Mouse (Mus musculus): ENCODE data around the gene B4galt5.

B4galt5 gene

GRCm38 (mm10) chr2:167371506-167371905 lies 22.5 kb upstream of the B4galt5 start:
- POLR2A ChIA-PET, result interaction anchor here in 1 of 4 experiments (3.2 kb wide), 1 partner anchor 12 kb away, joined by 13 read pairs; no protein-coding TSS in a partner anchor
- CTCF ChIA-PET, result interaction anchor here in 1 of 4 experiments (0.5 kb wide), 1 partner anchor 97 kb away, joined by 6 read pairs; no protein-coding TSS in a partner anchor

DNA sequence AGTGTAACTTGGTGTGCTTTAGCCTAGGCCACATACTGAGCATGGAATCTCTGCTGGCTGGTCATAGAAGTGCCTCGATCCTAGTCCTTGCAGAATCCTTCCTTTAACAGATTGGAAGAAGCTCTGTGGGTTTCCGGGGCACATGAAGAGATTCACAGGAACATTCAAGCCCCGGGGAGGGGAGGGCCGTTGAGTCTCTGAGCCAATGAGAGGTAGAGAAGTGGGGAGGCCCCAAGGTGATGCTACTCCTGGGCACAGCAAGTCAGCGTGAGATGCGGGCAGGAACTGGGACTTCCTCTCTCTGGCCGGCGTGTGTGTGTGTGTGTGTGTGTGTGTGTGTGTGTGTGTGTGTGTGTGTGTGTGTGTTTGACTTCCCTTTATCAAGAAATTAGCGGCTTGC lies 19.3 kb upstream of the B4galt5 start:
- ChIA-PET POLR2A (interaction anchor here (0.5 to 3.2 kb wide), 30 partner anchors 8 to 305 kb away, joined by 3 to 15 read pairs (median 4); partner anchors contain the start of genes B4galt5 (in 1 of the 4), Slc9a8 (in 1 of the 4) and Znfx1 (in 1 of the 4)), CTCF (interaction anchor here in 3 of 4 experiments (0.6 to 0.7 kb wide), 3 partner anchors 10 to 146 kb away, joined by 3 to 4 read pairs (median 3); no protein-coding TSS in a partner anchor)

DNA sequence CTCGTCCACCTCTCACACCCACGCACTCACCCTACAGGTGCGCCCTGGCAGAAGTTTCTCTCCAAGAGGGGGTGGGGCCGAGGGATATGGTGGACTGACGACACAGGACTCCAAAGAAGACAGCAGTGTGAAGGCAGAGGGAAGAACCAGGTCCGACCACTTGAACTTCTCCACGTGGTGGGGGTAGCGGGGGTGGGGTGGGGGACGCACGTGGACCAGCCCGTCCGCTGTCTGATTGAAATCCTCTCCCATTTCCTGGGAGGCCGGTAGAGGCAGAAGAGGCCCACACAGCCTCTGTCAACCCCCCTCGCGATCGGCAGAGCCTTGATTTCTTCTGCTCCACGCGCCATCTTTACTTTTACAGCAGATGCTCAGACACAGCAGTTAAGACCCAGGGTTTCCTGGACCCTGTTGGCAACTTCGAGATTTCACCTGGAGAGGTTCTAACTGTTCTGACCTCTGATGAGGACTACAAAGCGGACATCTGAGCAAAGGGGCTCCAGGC lies 18.8 kb upstream of the B4galt5 start:
- POLR2A ChIA-PET, result interaction anchor here (0.6 to 3.0 kb wide), 17 partner anchors 9 to 922 kb away, joined by 3 to 15 read pairs (median 4); no protein-coding TSS in a partner anchor
- CTCF ChIA-PET, result interaction anchor here in 3 of 4 experiments (0.6 to 0.7 kb wide), 3 partner anchors 10 to 146 kb away, joined by 3 to 4 read pairs (median 3); no protein-coding TSS in a partner anchor

- CTCF ChIA-PET, result interaction anchor here in 2 of 4 experiments (0.9 to 1.3 kb wide), 5 partner anchors 9 to 52 kb away, joined by 4 to 8 read pairs (median 5); no protein-coding TSS in a partner anchor
- POLR2A ChIA-PET, result interaction anchor here in 3 of 4 experiments (0.6 to 5.2 kb wide), 6 partner anchors 8 to 923 kb away, joined by 3 to 31 read pairs (median 4); no protein-coding TSS in a partner anchor
Measured at GRCm38 (mm10) chr2:167367325-167367724, 18.3 kb upstream of the B4galt5 start.

- POLR2A ChIA-PET, result interaction anchor here in 3 of 4 experiments (0.7 to 5.2 kb wide), 9 partner anchors 10 to 121 kb away, joined by 3 to 31 read pairs (median 10); partner anchors contain the start of gene Slc9a8 (in 1 of the 3)
- CTCF ChIA-PET, result interaction anchor here in 2 of 4 experiments (0.9 to 1.7 kb wide), 3 partner anchors 14 to 54 kb away, joined by 3 to 5 read pairs (median 3); no protein-coding TSS in a partner anchor
Measured at GRCm38 (mm10) chr2:167365063-167365462, 16.1 kb upstream of the B4galt5 start.

DNA sequence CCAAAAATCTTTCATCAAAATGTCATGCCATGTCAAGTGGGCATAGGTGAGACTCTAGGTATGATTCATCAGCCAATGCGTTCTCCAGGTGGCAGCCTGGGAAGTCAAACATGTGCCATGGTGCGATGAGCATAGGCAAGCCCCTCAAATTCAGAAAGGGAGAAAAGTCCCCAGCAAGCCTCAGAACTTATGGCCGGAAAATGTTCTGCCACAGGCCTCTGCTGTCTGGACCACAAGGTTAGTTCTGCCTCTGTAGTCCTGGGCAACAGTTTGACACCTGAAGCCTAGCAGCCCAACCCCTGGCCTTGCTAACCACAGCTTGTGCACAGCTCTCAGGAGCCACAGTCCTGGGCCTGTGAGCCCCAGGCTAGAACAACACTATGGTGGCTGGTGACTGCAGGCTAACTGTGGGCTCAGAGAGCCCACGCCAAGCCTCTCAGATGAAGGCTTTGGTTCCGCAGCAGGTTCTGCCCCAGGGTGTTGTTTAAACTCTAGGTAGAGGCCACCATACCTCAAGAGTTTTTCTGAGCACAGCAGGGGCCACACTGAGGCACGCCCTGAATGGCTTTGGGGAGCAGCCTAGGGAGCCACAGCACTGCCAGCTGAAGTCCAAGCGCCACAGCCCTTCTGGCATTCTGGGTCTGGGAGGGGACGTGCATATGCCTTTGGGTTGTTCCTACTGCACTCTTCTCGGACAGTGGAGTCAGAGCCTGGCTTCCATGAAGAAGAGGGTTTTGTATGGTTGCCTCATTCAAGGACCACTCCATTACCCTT lies 14.5 kb upstream of the B4galt5 start:
- POLR2A ChIA-PET, result interaction anchor here (0.5 to 5.2 kb wide), 19 partner anchors 8 to 61 kb away, joined by 3 to 31 read pairs (median 4); partner anchors contain the start of gene B4galt5 (in 1 of the 4)
- CTCF ChIA-PET, result interaction anchor here in 2 of 4 experiments (0.6 to 1.7 kb wide), 4 partner anchors 15 to 1133 kb away, joined by 3 to 5 read pairs (median 4); no protein-coding TSS in a partner anchor

GRCm38 (mm10) chr2:167358499-167358898 lies 9.5 kb upstream of the B4galt5 start:
- CTCF ChIA-PET, result interaction anchor here in 2 of 4 experiments (0.6 to 0.8 kb wide), 2 partner anchors 8 to 10 kb away, joined by 4 to 6 read pairs; no protein-coding TSS in a partner anchor

DNA sequence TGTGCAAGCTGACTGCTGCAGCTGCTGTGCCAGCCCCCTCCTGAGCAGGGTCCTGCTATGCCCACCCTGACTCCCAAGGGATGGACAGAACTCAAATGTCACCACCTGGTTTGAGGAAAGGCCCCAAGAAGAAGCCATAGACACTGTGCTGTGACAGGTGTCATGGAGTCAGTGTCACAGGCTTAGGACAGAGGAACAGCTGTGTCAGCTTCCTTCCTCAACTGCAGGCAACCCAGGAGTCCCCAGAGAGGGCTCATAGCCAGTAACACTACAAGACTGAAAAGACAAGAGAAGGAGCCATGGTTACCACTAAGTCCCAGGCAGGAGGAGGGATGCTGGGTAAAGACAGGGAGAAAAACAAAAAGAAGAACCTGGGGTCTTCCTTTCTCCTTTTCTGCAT lies 7.9 kb upstream of the B4galt5 start:
- ChIA-PET POLR2A (interaction anchor here in 2 of 4 experiments (0.6 to 4.3 kb wide), 6 partner anchors 8 to 65 kb away, joined by 3 to 31 read pairs (median 4); partner anchors contain the start of gene Slc9a8 (in 1 of the 2)), CTCF (interaction anchor here in 1 of 4 experiments (0.5 to 0.7 kb wide), 2 partner anchors 13 to 249 kb away, joined by 3 to 5 read pairs; no protein-coding TSS in a partner anchor)

More at GRCm38 (mm10) chr2:167358499-167358898, 9.5 kb upstream of the B4galt5 start:
- POLR2A ChIA-PET, result interaction anchor here in 2 of 4 experiments (0.7 to 0.9 kb wide), 7 partner anchors 10 to 661 kb away, joined by 3 to 6 read pairs (median 5); no protein-coding TSS in a partner anchor

DNA sequence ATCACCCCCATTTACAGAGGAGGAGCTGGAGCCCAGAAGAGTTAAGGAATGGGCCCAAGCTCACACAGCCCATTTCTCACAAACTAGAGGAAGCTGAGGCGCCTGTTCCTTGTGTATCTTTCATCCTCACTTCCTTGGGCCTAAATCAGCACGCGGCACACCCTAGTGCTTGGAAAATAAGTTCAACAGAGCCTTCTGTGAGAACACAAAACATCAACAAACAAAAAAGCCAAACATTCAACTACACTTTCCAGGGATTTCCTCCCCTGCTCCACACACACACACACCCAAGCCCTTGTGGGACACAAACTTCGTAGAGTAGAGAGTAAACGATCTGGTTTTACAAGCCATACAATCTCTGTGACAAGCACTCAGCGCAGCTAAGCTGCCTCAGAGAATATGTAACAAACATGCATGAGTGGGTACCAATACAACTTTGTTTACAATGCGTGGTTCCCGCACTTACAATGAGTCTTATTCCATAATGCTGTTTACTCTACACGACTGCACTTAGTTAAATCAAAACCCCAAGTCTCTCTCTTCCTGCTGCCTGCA lies 5.7 kb upstream of the B4galt5 start:
- POLR2A ChIA-PET, result interaction anchor here in 3 of 4 experiments (0.6 to 4.3 kb wide), 13 partner anchors 8 to 1625 kb away, joined by 3 to 31 read pairs (median 4); partner anchors contain the start of gene Znfx1 (in 1 of the 3)
- CTCF ChIA-PET, result interaction anchor here in 1 of 4 experiments (0.6 kb wide), 1 partner anchor 740 kb away, joined by 3 read pairs; no protein-coding TSS in a partner anchor

DNA sequence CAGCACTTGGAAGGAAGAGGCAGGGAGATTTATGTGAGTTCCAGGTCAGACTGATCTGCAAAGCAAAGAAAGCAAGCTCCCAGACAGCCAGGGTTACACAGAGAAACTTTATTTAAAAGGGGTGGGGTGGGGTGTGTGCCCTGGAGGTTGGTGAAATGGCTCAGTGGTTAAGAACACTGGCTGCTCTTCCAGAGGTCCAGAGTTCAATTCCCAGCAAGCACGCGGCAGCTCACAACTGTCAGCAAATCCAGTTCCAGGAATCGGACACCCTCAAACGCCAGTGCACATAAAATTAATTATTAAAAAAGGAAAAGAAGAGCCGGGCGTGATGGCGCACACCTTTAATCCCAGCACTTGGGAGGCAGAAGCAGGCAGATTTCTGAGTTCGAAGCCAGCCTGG lies 5.1 kb upstream of the B4galt5 start:
- CTCF ChIA-PET, result interaction anchor here in 2 of 4 experiments (0.6 kb wide), 2 partner anchors 12 to 739 kb away, joined by 3 read pairs; no protein-coding TSS in a partner anchor
- POLR2A ChIA-PET, result interaction anchor here in 3 of 4 experiments (0.7 to 4.3 kb wide), 7 partner anchors 8 to 68 kb away, joined by 3 to 31 read pairs (median 4); no protein-coding TSS in a partner anchor

GRCm38 (mm10) chr2:167352496-167352895 lies 3.5 kb upstream of the B4galt5 start:
- CTCF ChIA-PET, result interaction anchor here in 1 of 4 experiments (0.8 kb wide), 1 partner anchor 24 kb away, joined by 3 read pairs; no protein-coding TSS in a partner anchor
- POLR2A ChIA-PET, result interaction anchor here in 3 of 4 experiments (0.5 to 4.3 kb wide), 5 partner anchors 10 to 1132 kb away, joined by 3 to 31 read pairs (median 4); no protein-coding TSS in a partner anchor

DNA sequence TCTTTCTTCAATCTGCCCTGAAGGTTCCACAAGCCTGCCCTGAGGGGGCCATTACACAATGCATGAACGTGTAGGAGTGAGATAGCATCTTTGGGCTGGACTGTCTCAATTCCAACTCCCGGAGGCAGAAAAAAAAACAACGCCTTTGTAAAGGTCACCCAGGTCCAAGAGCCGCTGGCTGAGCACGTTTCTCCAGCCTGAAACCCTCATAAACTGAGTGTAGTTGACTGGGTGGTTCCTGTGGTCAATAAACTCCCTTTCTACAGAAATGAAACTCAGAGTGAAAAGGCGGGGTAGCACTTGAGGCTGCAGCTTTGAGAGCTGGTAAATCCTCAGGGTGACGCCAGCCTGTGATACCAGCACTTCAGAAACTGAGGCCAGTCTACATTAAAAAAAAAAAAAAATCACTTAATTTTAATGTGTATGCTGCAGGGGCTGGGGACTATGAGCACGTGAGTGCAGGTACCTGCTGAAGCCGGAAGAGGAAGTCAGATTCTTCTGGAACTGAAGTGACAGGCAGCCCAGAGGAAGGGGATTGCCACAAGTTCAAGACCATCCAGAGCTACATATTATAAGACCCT lies 2.5 kb upstream of the B4galt5 start:
- POLR2A ChIA-PET, result interaction anchor here in 2 of 4 experiments (0.8 to 1.7 kb wide), 3 partner anchors 9 to 72 kb away, joined by 4 to 19 read pairs (median 4); no protein-coding TSS in a partner anchor

DNA sequence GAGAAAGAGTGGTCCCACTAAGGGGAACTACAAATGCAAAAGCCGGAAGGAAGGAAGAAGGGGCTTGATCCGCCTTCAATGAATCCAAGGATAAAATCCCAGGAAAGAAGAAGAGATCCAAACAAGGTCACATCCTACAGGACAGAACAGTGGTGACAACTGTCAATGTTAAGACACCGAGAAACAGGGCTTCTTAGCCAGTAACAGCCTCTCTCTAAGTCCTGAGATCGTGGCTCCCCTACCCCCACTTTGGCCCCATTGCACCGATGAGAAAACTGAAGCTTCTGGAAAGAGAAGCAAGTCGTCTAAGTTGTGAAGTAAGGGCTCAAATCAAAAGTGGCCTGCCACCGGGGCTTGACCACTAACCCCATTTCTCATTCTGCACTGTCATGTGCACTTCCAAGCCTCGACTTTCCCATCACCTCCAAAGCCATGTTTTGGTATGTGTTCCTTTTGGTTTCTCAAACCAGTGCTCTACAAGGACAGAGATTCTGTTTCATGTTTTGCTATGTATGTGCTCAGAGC lies 1.2 kb upstream of the B4galt5 start:
- POLR2A ChIA-PET, result interaction anchor here in 3 of 4 experiments (0.7 to 3.9 kb wide), 8 partner anchors 14 to 188 kb away, joined by 4 to 23 read pairs (median 6); partner anchors contain the start of genes Slc9a8 (in 1 of the 3) and Snai1 (in 1 of the 3)

More for the DNA sequence above, 2.5 kb upstream of the B4galt5 start:
- CTCF ChIA-PET, result interaction anchor here in 2 of 4 experiments (0.5 kb wide), 2 partner anchors 52 to 243 kb away, joined by 3 to 5 read pairs; no protein-coding TSS in a partner anchor

DNA sequence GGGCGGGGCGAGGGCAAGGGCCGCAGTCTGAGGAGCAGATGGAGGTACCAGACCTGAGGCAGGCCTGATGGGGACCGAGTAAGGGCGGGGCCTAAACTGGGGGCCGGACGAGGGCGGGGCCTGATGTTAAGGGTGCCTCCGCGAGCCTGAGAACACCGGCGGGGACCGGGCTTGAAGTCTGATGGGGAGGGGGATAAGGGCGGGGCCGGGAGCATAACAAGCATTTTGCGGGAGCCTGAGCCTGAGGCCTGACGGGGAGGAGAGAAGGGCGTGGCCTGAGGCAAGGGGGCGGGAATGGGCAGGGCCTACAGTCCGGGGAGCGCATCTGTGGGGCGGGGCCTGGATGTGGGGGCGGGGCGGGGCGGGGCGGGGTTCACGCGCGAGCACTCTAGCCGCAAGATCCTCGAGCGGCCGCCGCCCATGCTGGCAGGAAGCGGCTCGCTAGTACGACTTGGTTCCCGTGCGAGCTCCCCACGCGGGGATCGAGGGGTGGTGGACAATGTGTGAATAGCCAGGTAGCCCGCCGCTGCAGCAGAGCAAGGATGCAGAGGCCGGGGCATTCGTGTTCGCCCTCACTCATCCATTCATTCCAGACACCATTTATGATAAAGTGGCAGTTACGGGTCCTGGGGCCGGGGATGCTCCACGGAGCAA lies 427 bp upstream of the B4galt5 start:
- ChIA-PET POLR2A (interaction anchor here in 3 of 4 experiments (0.6 to 3.9 kb wide), 41 partner anchors 9 to 1207 kb away, joined by 3 to 23 read pairs (median 4); partner anchors contain the start of genes Slc9a8 (in 2 of the 3), Snai1 (in 2 of the 3) and Znfx1 (in 1 of the 3)), CTCF (interaction anchor here in 2 of 4 experiments (0.6 to 1.5 kb wide), 11 partner anchors 27 to 858 kb away, joined by 3 to 7 read pairs (median 4); partner anchors contain the start of gene Adnp (in 1 of the 2))

More for the DNA sequence above, 1.2 kb upstream of the B4galt5 start:
- CTCF ChIA-PET, result no interaction called here

DNA sequence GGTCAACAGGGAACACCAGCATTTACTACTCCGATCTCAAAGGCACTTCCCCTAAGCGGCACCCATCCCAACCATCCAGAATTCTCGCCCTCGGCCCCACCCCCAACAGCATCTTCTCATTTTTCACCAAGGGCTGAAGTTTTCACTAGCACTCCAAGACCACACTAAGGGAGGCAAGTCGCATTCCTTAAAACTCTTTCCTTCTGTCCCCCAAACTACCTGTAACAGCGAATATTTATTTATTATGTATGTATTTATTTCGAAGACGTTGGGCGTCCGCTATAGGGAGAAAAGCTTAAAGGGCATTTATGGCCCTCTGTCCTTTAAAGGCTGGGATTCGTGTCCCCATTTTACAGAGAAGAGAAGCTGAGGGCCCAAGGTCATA lies 1.0 kb downstream of the B4galt5 start:
- CTCF ChIA-PET, result interaction anchor here in 1 of 4 experiments (1.2 to 1.5 kb wide), 3 partner anchors 28 to 70 kb away, joined by 3 to 4 read pairs (median 4); no protein-coding TSS in a partner anchor
- POLR2A ChIA-PET, result interaction anchor here in 3 of 4 experiments (0.6 to 3.9 kb wide), 16 partner anchors 8 to 126 kb away, joined by 3 to 23 read pairs (median 5); partner anchors contain the start of gene Slc9a8 (in 1 of the 3)

GRCm38 (mm10) chr2:167347361-167347760 lies 1.6 kb downstream of the B4galt5 start:
- CTCF ChIA-PET, result interaction anchor here in 1 of 4 experiments (1.5 kb wide), 1 partner anchor 55 kb away, joined by 3 read pairs; no protein-coding TSS in a partner anchor
- POLR2A ChIA-PET, result interaction anchor here in 3 of 4 experiments (0.5 to 3.9 kb wide), 12 partner anchors 10 to 126 kb away, joined by 3 to 23 read pairs (median 4); partner anchors contain the start of gene Slc9a8 (in 1 of the 3)
